Mouse (Mus musculus) testis, adult 2 months (tissue): ENCODE measurements around the gene Sv2c.

Experiments used
- CTCF ChIP-seq: fragments of 200-500 bp; IDR thresholded peaks from 2 replicates; pipeline ENCODE4 v1.5.1; 2012; ENCODE audit warnings: low read depth, mild to moderate bottlenecking, inconsistent platforms, low read length, moderate library complexity; ENCODE audit not compliant: control insufficient read depth, insufficient read depth, insufficient replicate concordance
- POLR2A ChIP-seq: fragments of 200-500 bp; IDR thresholded peaks from 2 replicates; pipeline ENCODE4 v1.6.1; 2012; ENCODE audit warnings: low read depth, mild to moderate bottlenecking, inconsistent platforms, low read length, moderate library complexity; ENCODE audit not compliant: control insufficient read depth

GRCm38 (mm10) chr13:95948394-95948793, 184.0 kb downstream of the Sv2c start:
- TF ChIP-seq CTCF (no peak), POLR2A (no peak)
